Mouse (Mus musculus): ENCODE data around the gene Olfr1258.
"Not testable (repeated sequence)": the region's sequence is repeated elsewhere in the genome, so short reads cannot be mapped to it uniquely, and the experiment has no call there.

Gene Olfr1258

GRCm38 (mm10) chr2:89927009-89927408 lies at the start of gene Olfr1258:
TSS of gene Olfr1258 (plus strand) at chr2:89927309.
- no peak for DNase-seq (ENCODE audit: low read depth, low spot score)

GRCm38 (mm10) chr2:89878137-89878536 lies 49.0 kb upstream of the Olfr1258 start, which contains the start of gene Olfr1257:
TSS of gene Olfr1257 (plus strand) at chr2:89878437.
- DNase-seq (ENCODE audit: low read depth, low spot score), result no peak

GRCm38 (mm10) chr2:89912616-89913015 lies 14.5 kb upstream of the Olfr1258 start:
- not testable (repeated sequence) for DNase-seq (ENCODE audit: low read depth, low spot score)

- no peak for DNase-seq (ENCODE audit: low read depth, low spot score)
Observed at GRCm38 (mm10) chr2:89948564-89948963, 21.5 kb downstream of the Olfr1258 start, which contains the start of gene Olfr1259. TSS of gene Olfr1259 (minus strand) at chr2:89948664.

- no peak for DNase-seq (ENCODE audit: low read depth, low spot score)
Observed at GRCm38 (mm10) chr2:89974184-89974583, 47.1 kb downstream of the Olfr1258 start, which contains the start of gene Olfr1260. TSS of gene Olfr1260 (plus strand) at chr2:89974340.

GRCm38 (mm10) chr2:89977709-89978108 lies 50.6 kb downstream of the Olfr1258 start:
- no peak for DNase-seq (ENCODE audit: low read depth, low spot score)
